Mouse (Mus musculus) A20 (cell line): ENCODE measurements around the gene Gga1.
"Not testable (repeated sequence)": the region's sequence is repeated elsewhere in the genome, so short reads cannot be mapped to it uniquely, and the experiment has no call there.

Experiments used
- DNase-seq: peaks from one replicate; pipeline ENCODE4 v3.0.0-alpha.2; 2011; ENCODE audit warnings: low read depth, low spot score

Gene Gga1

GRCm38 (mm10) chr15:78875537-78875936, 1.5 kb upstream of the Gga1 start:
- no peak for DNase-seq

- peak; percentile 70 for DNase-seq
Observed at GRCm38 (mm10) chr15:78876258-78876696, 713 bp upstream of the Gga1 start.

- no peak for DNase-seq
Observed at GRCm38 (mm10) chr15:78877810-78878390, 910 bp downstream of the Gga1 start.

GRCm38 (mm10) chr15:78878792-78879516, 2.0 kb downstream of the Gga1 start:
- DNase-seq, result not testable (repeated sequence)

GRCm38 (mm10) chr15:78880432-78880831, 3.4 kb downstream of the Gga1 start:
- DNase-seq, result no peak

GRCm38 (mm10) chr15:78881828-78882227, 4.8 kb downstream of the Gga1 start:
- no peak for DNase-seq

- DNase-seq, result no peak
Observed at GRCm38 (mm10) chr15:78889401-78889853, 12.4 kb downstream of the Gga1 start.

- DNase-seq, result no peak
Observed at GRCm38 (mm10) chr15:78892440-78892839, 15.4 kb downstream of the Gga1 start.

- DNase-seq, result peak; percentile 34
Observed at GRCm38 (mm10) chr15:78894726-78895125, 17.7 kb downstream of the Gga1 start.

- DNase-seq, result no peak
Observed at GRCm38 (mm10) chr15:78895741-78896140, 18.8 kb downstream of the Gga1 start.

- no peak for DNase-seq
Observed at GRCm38 (mm10) chr15:78896149-78896548, 19.2 kb downstream of the Gga1 start.

GRCm38 (mm10) chr15:78897488-78897887, 20.5 kb downstream of the Gga1 start:
- DNase-seq, result no peak

GRCm38 (mm10) chr15:78898507-78899001, 21.6 kb downstream of the Gga1 start:
- DNase-seq, result peak; percentile 61

GRCm38 (mm10) chr15:78899409-78899739, 22.4 kb downstream of the Gga1 start, which contains the start of gene Gm49510:
TSS of gene Gm49510 (plus strand) at chr15:78899667.
- DNase-seq, result no peak

- DNase-seq, result peak; percentile 86
Observed at GRCm38 (mm10) chr15:78899740-78900584, 23.0 kb downstream of the Gga1 start, which contains the start of gene Sh3bp1. TSS of gene Sh3bp1 (plus strand) at chr15:78899768.

GRCm38 (mm10) chr15:78900585-78901421, 23.8 kb downstream of the Gga1 start:
- DNase-seq, result no peak

- DNase-seq, result no peak
Observed at GRCm38 (mm10) chr15:78901422-78901789, 24.4 kb downstream of the Gga1 start.

GRCm38 (mm10) chr15:78903243-78903642, 26.3 kb downstream of the Gga1 start:
- peak; percentile 86 for DNase-seq

- no peak for DNase-seq
Observed at GRCm38 (mm10) chr15:78908399-78908798, 31.4 kb downstream of the Gga1 start.

GRCm38 (mm10) chr15:78908982-78909381, 32.0 kb downstream of the Gga1 start:
- no peak for DNase-seq

- peak; percentile 73 for DNase-seq
Observed at GRCm38 (mm10) chr15:78912040-78912439, 35.0 kb downstream of the Gga1 start.
